Mouse (Mus musculus): ENCODE results near the gene Pde10a.

Pde10a gene

DNA sequence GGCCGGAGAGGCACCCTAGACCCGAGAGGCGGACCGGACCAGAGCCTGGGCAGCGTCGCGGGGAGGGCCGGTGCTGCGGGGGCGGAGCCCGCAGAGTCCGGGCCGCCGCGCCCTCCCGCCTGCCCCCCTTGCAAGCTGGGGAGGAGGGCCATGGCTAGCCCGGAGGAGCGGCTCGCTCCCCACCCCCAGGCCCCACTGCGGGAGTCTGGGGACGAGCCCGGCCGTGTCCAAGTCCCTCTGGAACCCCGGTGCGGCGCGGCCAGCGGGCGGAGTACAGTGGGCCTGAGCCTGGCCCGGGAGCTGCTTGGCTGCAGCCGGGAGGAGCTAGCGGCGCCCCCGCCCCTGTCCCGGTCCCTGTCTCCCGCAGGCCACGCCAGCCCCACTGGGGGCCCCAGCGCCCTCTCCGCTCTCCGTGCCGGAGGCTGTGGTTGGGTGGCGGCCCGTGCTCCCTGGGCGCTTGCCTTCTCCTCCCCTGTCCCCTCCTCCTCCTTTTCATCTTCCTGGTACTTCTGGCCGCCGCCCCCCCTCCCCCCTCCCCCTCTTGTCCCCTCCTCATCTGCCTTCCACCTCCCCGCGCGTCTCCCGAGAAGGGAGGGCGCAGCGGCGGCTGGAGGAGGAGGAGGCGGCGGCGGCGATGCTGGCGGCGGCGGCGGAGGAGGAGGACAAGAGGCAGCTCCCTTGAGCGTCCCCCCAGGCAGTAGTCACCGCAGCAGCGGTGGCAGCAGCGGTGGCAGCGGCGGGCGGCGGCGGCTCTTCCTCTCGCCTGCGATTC is 276.1 kb downstream of the Pde10a start:
- DNase-seq (ENCODE audit: low spot score in 2 of 2) = peak in 1 of 2 experiments; percentile 61

GRCm38 (mm10) chr17:8801855-8802104 is 276.6 kb downstream of the Pde10a start:
- DNase-seq (ENCODE audit: low spot score in 2 of 2) = peak in 1 of 2 experiments; percentile 43

DNA sequence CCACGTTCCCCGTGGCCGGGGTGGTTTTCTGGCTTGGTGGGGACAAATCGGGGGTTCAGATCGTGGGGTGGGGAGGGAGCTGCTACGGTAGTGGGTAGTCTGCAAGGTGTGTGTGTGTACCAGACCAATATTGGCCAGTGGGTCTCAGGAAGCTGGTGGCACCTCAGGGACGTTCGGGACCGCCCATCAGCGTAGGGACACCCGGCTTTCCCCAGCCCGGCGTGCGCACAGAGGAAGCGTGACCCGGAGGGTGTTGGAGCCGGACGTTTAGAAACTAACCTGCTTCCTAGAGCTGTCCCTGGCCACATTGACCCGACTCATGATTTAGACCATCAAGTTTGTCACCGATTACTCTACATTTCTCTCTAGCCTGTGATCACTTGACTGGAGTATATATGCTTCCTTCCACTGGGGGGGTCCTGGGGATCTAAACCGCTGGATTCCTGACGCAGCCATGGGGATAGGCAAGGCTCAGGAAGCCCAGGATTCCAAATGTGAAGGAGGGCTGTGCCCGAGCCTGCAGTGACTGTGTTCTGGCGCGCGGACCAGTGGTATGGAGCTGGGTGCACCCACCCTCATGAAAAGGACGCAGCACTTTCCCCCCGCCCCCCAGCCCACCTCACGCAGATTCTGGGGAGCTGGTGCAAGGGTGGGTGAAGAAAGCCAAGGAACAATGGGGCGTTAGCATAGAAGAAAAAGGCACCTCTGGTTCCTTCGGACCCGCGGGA is 277.2 kb downstream of the Pde10a start:
- peak in 1 of 2 experiments; percentile 26 for DNase-seq (ENCODE audit: low spot score in 2 of 2)

DNA sequence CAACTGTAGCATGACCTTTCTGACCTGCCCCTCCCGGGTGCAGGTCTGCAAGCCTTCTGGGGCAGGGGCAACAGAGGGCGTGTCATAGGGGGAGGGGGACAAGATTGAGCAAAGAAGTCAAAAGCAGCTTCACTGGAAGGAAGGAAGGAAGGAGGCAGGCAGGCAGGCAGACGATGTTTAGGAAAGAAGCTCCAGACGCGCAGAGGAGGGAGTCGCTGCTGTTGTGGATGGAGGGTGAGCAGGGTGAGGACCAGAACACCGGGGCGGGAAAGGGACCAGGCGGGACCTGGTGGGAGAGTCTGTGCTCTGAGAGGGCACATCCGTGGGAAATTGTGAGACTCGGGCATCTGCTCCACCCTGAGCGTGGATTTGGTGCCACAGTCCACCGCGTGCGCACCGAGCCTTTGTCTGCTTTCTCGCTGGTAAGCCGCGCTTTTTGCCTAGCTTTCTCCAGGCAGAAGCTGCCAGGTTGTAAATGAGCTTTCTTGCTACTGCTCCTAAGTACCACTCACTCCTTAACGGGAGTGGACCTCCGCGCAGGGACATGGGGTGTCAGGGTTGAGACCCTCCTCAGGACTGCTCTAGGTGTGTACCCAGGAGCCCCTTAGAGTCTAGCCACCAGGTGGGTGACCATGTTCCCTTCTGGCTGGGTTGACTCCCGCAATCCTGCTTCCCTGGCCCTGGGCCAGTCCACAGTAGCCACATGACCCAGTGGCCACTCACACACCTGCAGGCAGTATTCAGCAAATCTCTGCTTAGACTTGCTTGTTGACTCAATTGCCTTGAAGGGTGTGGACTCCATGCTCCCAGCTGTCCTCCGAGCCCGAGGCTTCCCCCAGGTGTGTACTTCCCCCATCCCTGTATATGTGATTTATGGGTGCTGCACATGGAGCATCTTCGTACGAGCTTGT is 278.0 kb downstream of the Pde10a start:
- peak in 1 of 2 experiments; percentile 26 for DNase-seq (ENCODE audit: low spot score in 2 of 2)

GRCm38 (mm10) chr17:8807345-8807744 is 282.2 kb downstream of the Pde10a start:
- DNase-seq (ENCODE audit: low spot score in 2 of 2) = peak in 1 of 2 experiments; percentile 37

- no peak for DNase-seq (ENCODE audit: low spot score in 2 of 2)
Measured at GRCm38 (mm10) chr17:8809771-8810170, 284.6 kb downstream of the Pde10a start.

DNA sequence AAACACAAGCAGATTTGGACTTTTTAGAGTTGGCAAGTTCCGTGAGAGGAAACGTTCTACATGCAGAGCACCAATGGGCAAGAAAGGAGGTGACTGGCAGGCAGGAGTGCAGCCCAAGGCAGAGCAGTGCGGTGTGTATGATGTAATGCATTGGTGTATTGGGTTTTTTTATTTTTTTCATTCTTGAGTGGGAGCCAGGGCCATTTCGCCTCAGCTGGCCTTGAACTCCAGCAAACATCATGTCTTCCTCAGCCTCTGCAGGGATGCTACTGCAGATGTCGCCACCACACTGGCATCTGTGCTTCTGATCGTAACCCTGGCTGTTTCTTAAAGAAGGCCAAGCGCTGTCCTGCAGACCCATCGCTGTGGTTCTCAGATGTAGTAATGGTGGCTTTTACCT is 285.0 kb downstream of the Pde10a start:
- DNase-seq (ENCODE audit: low spot score in 2 of 2) = no peak

DNA sequence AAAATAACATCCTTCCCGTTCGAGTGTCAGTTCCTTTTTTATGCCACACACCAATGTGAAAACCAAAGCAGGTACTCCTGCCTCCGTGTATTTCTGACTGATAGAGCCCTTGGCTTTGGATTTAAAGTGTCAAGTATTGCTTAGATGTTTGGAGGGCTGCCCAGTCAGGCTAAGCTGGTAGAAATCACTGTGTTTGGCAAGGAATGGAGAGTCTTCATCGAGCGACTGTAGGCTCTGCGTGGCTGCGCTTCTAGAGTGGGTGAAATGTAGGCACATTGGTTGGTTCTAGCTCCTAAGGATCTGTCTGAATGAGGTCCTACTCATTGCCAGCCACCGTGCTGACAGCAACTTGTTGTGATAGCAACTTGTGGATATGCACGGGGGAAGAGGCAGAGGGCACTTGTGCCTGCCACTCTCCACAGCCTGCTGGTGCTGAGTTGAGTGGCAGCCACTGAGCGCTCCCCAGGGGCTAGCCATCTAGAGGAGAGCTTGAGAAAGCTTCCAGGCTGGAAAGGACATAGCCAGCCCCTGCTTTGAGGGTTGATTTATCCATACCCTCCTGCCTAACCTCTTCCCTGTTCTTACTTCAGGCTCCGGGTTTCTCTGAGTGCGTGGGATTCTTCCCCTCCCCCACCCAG is 287.2 kb downstream of the Pde10a start:
- DNase-seq (ENCODE audit: low spot score in 2 of 2) = peak in 1 of 2 experiments; percentile 32

DNA sequence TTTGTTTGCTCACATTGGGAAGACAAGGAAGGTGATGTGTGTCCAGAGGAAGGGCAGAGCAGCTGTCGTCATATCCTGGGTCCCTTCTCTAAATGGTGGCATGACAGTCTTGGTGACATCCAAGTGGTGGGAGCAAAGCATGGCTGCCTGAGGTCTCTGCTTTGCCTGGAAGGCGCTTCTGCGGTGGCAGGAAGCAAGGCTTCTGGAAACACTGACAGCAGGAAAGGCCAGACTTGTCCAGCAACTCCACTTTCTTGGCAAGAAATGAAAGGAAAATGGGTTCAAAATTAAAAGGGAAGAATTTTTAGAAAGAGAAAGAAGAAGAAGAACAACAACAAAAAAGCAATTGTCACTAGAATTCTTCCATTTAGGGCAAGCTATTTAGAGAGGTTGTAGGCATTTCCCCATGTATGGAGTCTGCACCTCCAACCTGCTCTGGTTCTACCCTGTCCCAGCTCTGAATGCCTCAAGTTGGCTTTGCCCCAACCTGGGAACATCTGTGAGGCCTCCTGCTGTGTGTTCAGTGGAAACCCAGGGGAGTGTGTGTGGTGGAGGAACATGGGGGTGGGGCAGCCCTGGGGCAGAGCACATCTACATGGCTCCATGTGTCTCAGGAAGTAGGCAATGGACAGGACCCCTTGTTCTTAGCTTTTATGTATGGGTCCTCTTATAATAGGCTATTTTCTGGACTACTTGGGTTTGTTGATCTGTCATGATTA is 288.8 kb downstream of the Pde10a start:
- no peak for DNase-seq (ENCODE audit: low spot score in 2 of 2)

DNA sequence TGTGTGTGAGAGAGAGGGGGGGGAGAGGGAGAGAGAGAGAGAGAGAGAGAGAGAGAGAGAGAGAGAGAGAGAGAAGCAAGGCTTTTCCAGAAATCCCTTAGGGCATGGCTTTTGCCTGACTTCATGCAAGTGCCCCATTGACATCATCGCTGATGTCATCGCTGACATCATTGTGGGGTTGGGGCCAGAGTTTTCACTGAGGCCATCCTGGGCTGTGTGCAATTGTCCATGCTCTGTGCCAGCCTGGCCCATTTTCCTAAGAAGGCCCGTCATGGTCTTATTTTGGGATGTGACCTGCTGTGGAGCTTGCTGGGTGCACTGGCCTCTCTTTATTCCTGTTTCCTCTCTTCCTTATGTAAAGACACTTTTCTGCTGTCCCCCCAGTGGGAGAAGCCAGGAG is 290.2 kb downstream of the Pde10a start:
- DNase-seq (ENCODE audit: low spot score in 2 of 2) = no peak

DNA sequence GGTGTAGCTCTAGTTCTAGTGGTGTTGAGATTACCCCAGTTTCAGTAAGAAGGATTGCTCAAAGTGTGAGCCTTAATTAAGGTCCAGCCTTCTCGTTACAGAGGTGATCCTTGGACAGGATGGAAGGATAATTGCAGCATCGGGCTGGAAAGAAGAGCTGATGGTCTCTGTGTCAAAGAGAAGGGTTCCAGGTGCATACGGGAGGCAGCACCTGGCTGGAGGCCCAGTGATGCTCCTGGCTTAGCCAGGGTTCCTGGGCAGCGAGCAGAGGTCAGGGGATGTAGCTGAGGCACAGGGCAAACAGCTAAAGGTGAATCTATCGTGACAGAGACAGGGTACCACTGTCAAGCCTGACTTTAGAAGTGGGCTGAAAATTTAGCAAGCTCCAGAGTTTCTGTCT is 290.7 kb downstream of the Pde10a start:
- DNase-seq (ENCODE audit: low spot score in 2 of 2) = no peak

DNA sequence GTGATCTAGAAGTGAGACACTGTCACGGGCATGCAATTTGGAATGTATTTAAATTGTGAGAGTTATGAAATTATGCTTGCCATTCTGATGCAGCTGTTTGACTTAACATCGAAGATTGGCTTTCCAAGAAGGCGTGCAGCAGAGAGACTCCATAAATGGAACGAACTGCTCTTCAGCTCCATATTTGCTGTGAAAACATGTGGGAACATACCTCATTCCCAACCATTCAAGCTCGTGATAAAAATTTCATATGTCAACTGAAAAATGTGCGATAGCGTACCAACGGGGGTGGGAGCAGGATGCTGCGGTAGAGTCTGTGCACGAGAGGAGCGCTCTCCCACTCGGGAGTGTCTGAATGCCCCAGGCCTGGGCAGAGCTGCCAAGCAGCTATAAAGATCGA is 293.5 kb downstream of the Pde10a start:
- DNase-seq (ENCODE audit: low spot score in 2 of 2) = no peak

DNA sequence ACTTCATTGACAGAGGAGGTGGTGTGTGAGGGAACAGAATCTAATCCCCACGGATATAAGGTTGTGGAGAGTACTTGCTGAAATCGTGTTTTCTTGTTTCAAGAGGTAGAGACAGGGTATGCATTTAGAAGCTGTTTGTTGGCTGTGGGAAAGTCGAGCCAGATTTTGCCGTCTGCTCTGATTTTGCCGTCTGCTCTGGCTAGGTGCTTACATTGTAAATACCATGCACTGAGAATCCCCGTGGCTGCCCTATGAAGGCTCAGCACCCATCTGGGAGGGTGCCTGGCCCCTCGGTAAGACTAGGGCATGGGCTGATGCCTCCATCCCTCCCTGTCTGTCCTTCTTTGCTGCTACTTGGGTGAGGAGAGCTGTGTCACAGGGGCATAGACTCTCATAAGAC is 298.4 kb downstream of the Pde10a start:
- no peak for DNase-seq (ENCODE audit: low spot score in 2 of 2)

DNA sequence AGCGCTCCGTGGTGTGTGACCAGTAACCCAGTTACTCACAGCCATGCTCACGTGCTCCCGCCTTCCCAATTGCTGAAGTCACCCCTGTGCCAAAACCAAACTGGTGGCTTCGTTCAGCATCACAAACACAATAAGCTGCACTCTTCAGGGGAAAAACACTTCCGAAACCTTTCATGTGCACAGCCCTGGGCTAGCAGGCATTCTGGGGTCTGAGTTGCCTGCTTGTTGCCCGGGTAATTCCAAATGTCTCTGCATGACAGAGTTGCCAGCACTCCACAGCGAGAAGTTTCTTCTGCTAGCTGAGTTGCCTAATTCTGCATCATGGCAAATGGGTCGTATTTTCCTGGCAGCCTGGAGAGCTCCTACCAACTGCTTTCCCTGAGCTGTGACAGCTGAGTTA is 302.0 kb downstream of the Pde10a start:
- no peak for DNase-seq (ENCODE audit: low spot score in 2 of 2)

- DNase-seq (ENCODE audit: low spot score in 2 of 2) = peak in 1 of 2 experiments; percentile 54
Measured at GRCm38 (mm10) chr17:8831001-8831400, 305.8 kb downstream of the Pde10a start.

- no peak for DNase-seq (ENCODE audit: low spot score in 2 of 2)
Measured at GRCm38 (mm10) chr17:8836292-8836691, 311.1 kb downstream of the Pde10a start.

GRCm38 (mm10) chr17:8838252-8838651 is 313.1 kb downstream of the Pde10a start:
- DNase-seq (ENCODE audit: low spot score in 2 of 2) = no peak

DNA sequence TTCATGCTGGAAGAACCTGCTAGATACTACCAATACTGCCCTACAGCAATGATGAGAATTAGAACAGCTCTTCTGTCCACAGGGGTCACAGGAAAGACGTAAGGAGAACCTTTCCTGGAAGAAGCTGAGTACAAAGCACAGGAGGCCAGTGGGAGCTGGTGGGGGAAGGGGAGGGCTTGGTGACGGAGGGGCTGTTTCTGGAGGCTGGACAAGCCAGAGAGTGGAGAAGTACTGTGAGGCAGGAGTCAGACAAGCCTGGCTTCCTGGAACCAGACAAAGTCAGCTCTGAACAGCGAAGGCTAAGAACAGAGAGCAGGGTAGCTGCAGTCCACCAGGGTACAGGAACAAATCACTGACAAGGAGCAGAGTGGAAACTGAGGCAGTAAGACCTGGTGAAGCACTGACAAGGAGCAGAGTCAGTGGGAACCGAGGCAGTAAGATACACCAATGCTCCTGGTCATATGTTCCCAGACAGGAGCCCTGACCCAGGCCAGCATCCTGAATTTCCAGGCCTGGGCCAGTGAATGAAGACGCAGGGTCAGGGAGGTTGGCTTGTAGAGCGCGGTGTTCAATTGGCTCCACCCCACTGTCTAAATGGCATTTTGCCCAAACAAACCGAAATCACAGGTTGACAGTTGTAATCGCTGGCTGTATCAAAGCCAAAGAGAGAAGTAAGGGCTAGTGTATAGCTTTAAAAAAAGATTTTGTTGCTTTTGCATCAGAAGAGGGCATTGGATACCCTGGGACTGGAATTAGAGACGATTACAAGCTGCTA is 314.3 kb downstream of the Pde10a start:
- no peak for DNase-seq (ENCODE audit: low spot score in 2 of 2)

GRCm38 (mm10) chr17:8841094-8841493 is 315.9 kb downstream of the Pde10a start:
- DNase-seq (ENCODE audit: low spot score in 2 of 2) = no peak

DNA sequence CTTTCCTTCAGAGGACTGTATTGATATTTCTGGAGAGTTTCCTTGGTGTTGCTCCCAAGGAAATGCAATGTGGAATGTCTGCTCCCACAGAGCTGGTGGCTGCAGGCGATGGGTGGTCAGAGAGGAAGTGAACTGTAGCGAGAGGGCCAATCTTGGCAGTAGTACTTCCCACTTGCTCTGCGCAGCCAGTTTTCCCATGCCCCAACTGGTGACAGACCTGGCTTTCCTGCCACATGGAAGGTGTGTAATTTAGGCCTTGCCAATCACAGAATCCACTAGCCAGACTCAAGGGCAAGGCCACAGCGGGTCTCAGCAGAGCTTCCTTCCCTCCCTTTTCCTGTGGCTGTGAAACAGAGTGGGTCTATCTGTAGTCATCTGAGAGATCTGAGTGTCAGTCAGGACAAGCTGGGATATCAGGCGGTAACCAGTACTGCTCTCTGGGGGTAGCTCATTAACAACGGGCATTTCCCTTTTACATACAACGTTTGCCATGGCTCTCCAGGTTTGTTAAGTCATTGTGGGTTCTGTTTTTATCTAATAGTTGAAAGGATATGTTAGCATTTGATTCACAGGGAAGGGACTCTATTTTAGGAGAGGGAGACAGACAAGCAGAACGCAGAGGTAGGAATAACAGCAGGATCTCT is 316.8 kb downstream of the Pde10a start:
- no peak for DNase-seq (ENCODE audit: low spot score in 2 of 2)

Measured in cerebellum, postnatal 4 days (tissue).